Mouse (Mus musculus): Measurements from ENCODE around the gene Vars. TPM values are rescaled to one million over a fixed set of nuclear protein-coding genes. Genes with fewer than 3 reads are reported as not detected.
"Not testable (repeated sequence)": the region's sequence is repeated elsewhere in the genome, so short reads cannot be mapped to it uniquely, and the experiment has no call there.

The Vars gene
- polyA plus RNA-seq, 1 experiment from 2014 or later, result 55.7 TPM

- not testable (repeated sequence) for H3K27me3 ChIP-seq (ENCODE audit: control insufficient read depth, insufficient read depth, low read length); H3K4me1 ChIP-seq (ENCODE audit: control insufficient read depth, insufficient read depth, low read length); H3K9me3 ChIP-seq (replicated peaks; ENCODE audit: control insufficient read depth, low read length); H3K36me3 ChIP-seq (ENCODE audit: control insufficient read depth, insufficient read depth, low read length); H3K27ac ChIP-seq (ENCODE audit: low read depth, low read length); ATAC-seq (replicated peaks; ENCODE audit: insufficient number of reproducible peaks, low FRiP score, low TSS enrichment); H3K4me2 ChIP-seq; H3K9ac ChIP-seq (ENCODE audit: low read depth, low read length); H3K4me3 ChIP-seq (ENCODE audit: low read depth, low read length)
- WGBS (ENCODE audit: insufficient replicate concordance), result 16% methylated on average over 28 of the region's 40 CpGs
Observed at GRCm38 (mm10) chr17:34957291-34957690, 43.5 kb upstream of the Vars start.

DNA sequence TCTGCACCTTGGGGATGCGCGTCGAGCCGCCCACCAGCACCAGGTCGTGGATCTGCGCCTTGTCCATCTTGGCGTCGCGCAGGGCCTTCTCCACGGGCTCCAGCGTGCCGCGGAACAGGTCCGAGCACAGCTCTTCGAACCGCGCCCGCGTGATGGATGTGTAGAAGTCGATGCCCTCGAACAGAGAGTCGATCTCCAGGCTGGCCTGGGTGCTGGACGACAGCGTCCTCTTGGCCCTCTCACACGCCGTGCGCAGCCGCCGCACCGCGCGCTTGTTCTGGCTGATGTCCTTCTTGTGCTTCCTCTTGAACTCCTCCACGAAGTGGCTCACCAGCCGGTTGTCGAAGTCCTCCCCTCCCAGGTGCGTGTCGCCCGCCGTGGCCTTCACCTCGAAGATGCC lies 42.8 kb upstream of the Vars start:
- H3K9ac ChIP-seq (ENCODE audit: low read depth, low read length); H3K4me1 ChIP-seq (ENCODE audit: control insufficient read depth, insufficient read depth, low read length); ATAC-seq (replicated peaks; ENCODE audit: insufficient number of reproducible peaks, low FRiP score, low TSS enrichment); H3K36me3 ChIP-seq (ENCODE audit: control insufficient read depth, insufficient read depth, low read length); H3K4me2 ChIP-seq; H3K4me3 ChIP-seq (ENCODE audit: low read depth, low read length); H3K9me3 ChIP-seq (replicated peaks; ENCODE audit: control insufficient read depth, low read length); H3K27ac ChIP-seq (ENCODE audit: low read depth, low read length); H3K27me3 ChIP-seq (ENCODE audit: control insufficient read depth, insufficient read depth, low read length): not testable (repeated sequence)
- WGBS (ENCODE audit: insufficient replicate concordance), result 22% methylated on average over 23 of the region's 40 CpGs

DNA sequence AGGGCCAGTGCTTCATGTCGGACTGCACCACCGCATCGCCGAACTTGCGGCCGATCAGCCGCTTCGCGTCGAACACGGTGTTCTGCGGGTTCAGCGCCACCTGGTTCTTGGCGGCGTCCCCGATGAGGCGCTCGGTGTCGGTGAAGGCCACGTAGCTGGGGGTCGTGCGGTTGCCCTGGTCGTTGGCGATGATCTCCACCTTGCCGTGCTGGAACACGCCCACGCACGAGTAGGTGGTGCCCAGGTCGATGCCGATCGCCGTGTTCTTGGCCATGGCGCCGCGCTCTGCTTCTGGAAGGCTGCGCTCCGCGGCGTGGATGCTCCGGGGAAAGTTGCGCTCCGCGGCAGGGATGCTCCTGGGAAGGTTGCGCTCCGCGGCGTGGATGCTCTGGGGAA lies 42.1 kb upstream of the Vars start:
- not testable (repeated sequence) for H3K4me1 ChIP-seq (ENCODE audit: control insufficient read depth, insufficient read depth, low read length); H3K9ac ChIP-seq (ENCODE audit: low read depth, low read length)
- WGBS (ENCODE audit: insufficient replicate concordance), result 4% methylated on average over 28 of the region's 47 CpGs

GRCm38 (mm10) chr17:34959130-34959778 lies 41.5 kb upstream of the Vars start, which contains the start of gene Hspa1b:
TSS of gene Hspa1b (minus strand) at chr17:34959238.
- Histone ChIP-seq H3K9ac (ENCODE audit: low read depth, low read length) (peak within 1 kb of the TSS; percentile 80), H3K4me3 (ENCODE audit: low read depth, low read length) (peak within 1 kb of the TSS; percentile 58), H3K27ac (ENCODE audit: low read depth, low read length) (peak within 1 kb of the TSS; percentile 94), H3K4me2 (peak within 1 kb of the TSS; percentile 84)
- H3K27me3 ChIP-seq (ENCODE audit: control insufficient read depth, insufficient read depth, low read length); H3K36me3 ChIP-seq (ENCODE audit: control insufficient read depth, insufficient read depth, low read length); H3K4me1 ChIP-seq (ENCODE audit: control insufficient read depth, insufficient read depth, low read length); H3K9me3 ChIP-seq (replicated peaks; ENCODE audit: control insufficient read depth, low read length): not testable (repeated sequence)
- WGBS (ENCODE audit: insufficient replicate concordance), result under 1% methylated on average over 26 of the region's 32 CpGs
- ATAC-seq (replicated peaks; ENCODE audit: insufficient number of reproducible peaks, low FRiP score, low TSS enrichment), result peak; percentile 91

More for the DNA sequence above, 42.1 kb upstream of the Vars start:
- Histone ChIP-seq H3K4me2 (peak overlapping the region; percentile 84), H3K4me3 (ENCODE audit: low read depth, low read length) (peak overlapping the region; percentile 58)
- not testable (repeated sequence) for H3K27me3 ChIP-seq (ENCODE audit: control insufficient read depth, insufficient read depth, low read length); H3K9me3 ChIP-seq (replicated peaks; ENCODE audit: control insufficient read depth, low read length); H3K27ac ChIP-seq (ENCODE audit: low read depth, low read length); H3K36me3 ChIP-seq (ENCODE audit: control insufficient read depth, insufficient read depth, low read length)
- ATAC-seq (replicated peaks; ENCODE audit: insufficient number of reproducible peaks, low FRiP score, low TSS enrichment), result 0 out of 2 replicates have a peak, but pooled peaks have one; percentile 3

DNA sequence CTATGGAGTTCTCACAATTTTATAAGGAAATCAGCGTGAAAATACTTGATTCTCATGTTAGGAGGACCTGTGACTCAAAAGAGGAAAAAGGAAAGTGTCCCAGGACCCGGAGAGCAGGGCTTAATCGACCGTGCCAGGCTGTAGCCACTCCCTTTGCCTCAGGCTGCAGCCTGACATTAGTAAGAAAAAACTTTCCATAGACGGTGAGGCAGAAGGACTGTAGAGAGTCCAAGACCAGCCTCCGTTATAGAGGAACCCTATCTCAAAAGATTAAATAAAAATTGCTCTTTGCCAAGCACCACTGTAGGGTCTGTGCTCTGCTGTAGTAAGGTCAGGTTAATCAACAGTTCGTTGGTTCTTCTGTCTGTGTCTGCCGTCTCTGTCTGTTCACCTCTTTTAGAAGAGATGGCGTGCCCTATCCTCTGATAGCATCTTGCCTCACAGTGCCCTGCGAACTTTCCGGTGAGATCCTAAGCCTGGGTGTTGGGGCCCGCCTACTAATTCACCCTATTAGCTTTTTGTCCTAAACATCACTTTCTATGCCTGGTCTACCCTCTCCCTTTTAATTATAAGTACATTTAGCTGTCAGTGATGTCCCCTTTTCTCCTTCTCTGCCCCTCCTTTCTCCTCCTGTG lies 40.8 kb upstream of the Vars start:
- Histone ChIP-seq H3K9ac (ENCODE audit: low read depth, low read length) (peak overlapping the region; percentile 80), H3K9me3 (replicated peaks; ENCODE audit: control insufficient read depth, low read length) (no peaks in the 10 kb centered on the region), H3K27me3 (ENCODE audit: control insufficient read depth, insufficient read depth, low read length) (peaks cover 6% of the 10 kb centered on the region; the same call in 1 of the 2 replicates), H3K27ac (ENCODE audit: low read depth, low read length) (peak overlapping the region; percentile 94), H3K4me3 (ENCODE audit: low read depth, low read length) (peak overlapping the region; percentile 58), H3K36me3 (ENCODE audit: control insufficient read depth, insufficient read depth, low read length) (no peaks in the 10 kb centered on the region), H3K4me2 (peak overlapping the region; percentile 84), H3K4me1 (ENCODE audit: control insufficient read depth, insufficient read depth, low read length) (peaks cover 7% of the 10 kb centered on the region; the same call in 1 of the 2 replicates)
- ATAC-seq (replicated peaks; ENCODE audit: insufficient number of reproducible peaks, low FRiP score, low TSS enrichment), result 0 out of 2 replicates have a peak, but pooled peaks have one; percentile 29
- 12% methylated on average over 12 of the region's 12 CpGs for WGBS (ENCODE audit: insufficient replicate concordance)

- no peaks in the 10 kb centered on the region for H3K9me3 ChIP-seq (replicated peaks; ENCODE audit: control insufficient read depth, low read length)
- H3K4me2 ChIP-seq, result no peak overlapping the region
- no peak overlapping the region for H3K9ac ChIP-seq (ENCODE audit: low read depth, low read length)
- ATAC-seq (replicated peaks; ENCODE audit: insufficient number of reproducible peaks, low FRiP score, low TSS enrichment), result no peak
- peaks cover 3% of the 10 kb centered on the region; the same call in 1 of the 2 replicates for H3K27me3 ChIP-seq (ENCODE audit: control insufficient read depth, insufficient read depth, low read length)
- H3K36me3 ChIP-seq (ENCODE audit: control insufficient read depth, insufficient read depth, low read length), result no peaks in the 10 kb centered on the region
- H3K4me1 ChIP-seq (ENCODE audit: control insufficient read depth, insufficient read depth, low read length), result peaks cover 7% of the 10 kb centered on the region; the same call in 1 of the 2 replicates
- no peak overlapping the region for H3K4me3 ChIP-seq (ENCODE audit: low read depth, low read length)
- no peak overlapping the region for H3K27ac ChIP-seq (ENCODE audit: low read depth, low read length)
Observed at GRCm38 (mm10) chr17:34960702-34961493, 39.9 kb upstream of the Vars start.

GRCm38 (mm10) chr17:34962125-34962524 lies 38.7 kb upstream of the Vars start:
- ATAC-seq (replicated peaks; ENCODE audit: insufficient number of reproducible peaks, low FRiP score, low TSS enrichment), result no peak
- Histone ChIP-seq H3K4me2 (no peak overlapping the region), H3K4me1 (ENCODE audit: control insufficient read depth, insufficient read depth, low read length) (peaks cover 7% of the 10 kb centered on the region; the same call in 1 of the 2 replicates), H3K4me3 (ENCODE audit: low read depth, low read length) (no peak overlapping the region), H3K27me3 (ENCODE audit: control insufficient read depth, insufficient read depth, low read length) (no peaks in the 10 kb centered on the region), H3K27ac (ENCODE audit: low read depth, low read length) (no peak overlapping the region), H3K9ac (ENCODE audit: low read depth, low read length) (0 out of 2 replicates have a peak overlapping the region, but pooled peaks have one; percentile 22), H3K36me3 (ENCODE audit: control insufficient read depth, insufficient read depth, low read length) (no peaks in the 10 kb centered on the region), H3K9me3 (replicated peaks; ENCODE audit: control insufficient read depth, low read length) (no peaks in the 10 kb centered on the region)
- 39% methylated on average over 3 of the region's 3 CpGs for WGBS (ENCODE audit: insufficient replicate concordance)

- 64% methylated on average over 1 of the region's 1 CpGs for WGBS (ENCODE audit: insufficient replicate concordance)
- H3K36me3 ChIP-seq (ENCODE audit: control insufficient read depth, insufficient read depth, low read length), result no peaks in the 10 kb centered on the region
- H3K9me3 ChIP-seq (replicated peaks; ENCODE audit: control insufficient read depth, low read length), result no peaks in the 10 kb centered on the region
- no peak for ATAC-seq (replicated peaks; ENCODE audit: insufficient number of reproducible peaks, low FRiP score, low TSS enrichment)
- peaks cover 4% of the 10 kb centered on the region; the same call in 1 of the 2 replicates for H3K27me3 ChIP-seq (ENCODE audit: control insufficient read depth, insufficient read depth, low read length)
- peaks cover 7% of the 10 kb centered on the region; the same call in 1 of the 2 replicates for H3K4me1 ChIP-seq (ENCODE audit: control insufficient read depth, insufficient read depth, low read length)
- no peak overlapping the region for H3K27ac ChIP-seq (ENCODE audit: low read depth, low read length)
- no peak overlapping the region for H3K4me2 ChIP-seq
- no peak overlapping the region for H3K4me3 ChIP-seq (ENCODE audit: low read depth, low read length)
- H3K9ac ChIP-seq (ENCODE audit: low read depth, low read length), result no peak overlapping the region
Observed at GRCm38 (mm10) chr17:34962841-34963240, 37.9 kb upstream of the Vars start.
